Mouse (Mus musculus) hindbrain, embryonic 10.5 days (tissue): ENCODE measurements around the gene Esrra. TPM values are rescaled to one million over a fixed set of nuclear protein-coding genes. Genes with fewer than 3 reads are reported as not detected.
A peak's percentile ranks its signal among the peaks of the same experiment; 100 is the strongest.

Experiments used
- DNase-seq: peaks from one replicate; pipeline ENCODE4 v3.0.0-alpha.2; 2017; ENCODE audit warnings: low spot score
- H3K27ac ChIP-seq: fragments of 300-500 bp; sonication (generic); 2 replicates; pipeline ENCODE4 v1.5.1; 2016; ENCODE audit warnings: mild to moderate bottlenecking, moderate library complexity
- H3K27me3 ChIP-seq: fragments of 300-500 bp; sonication (generic); 2 replicates; pipeline ENCODE4 v1.6.1; 2016; ENCODE audit warnings: mild to moderate bottlenecking; ENCODE audit not compliant: poor library complexity, insufficient read depth, severe bottlenecking
- H3K36me3 ChIP-seq: fragments of 300-500 bp; sonication (generic); 2 replicates; pipeline ENCODE4 v1.6.1; 2016; ENCODE audit warnings: mild to moderate bottlenecking, moderate library complexity
- H3K4me1 ChIP-seq: fragments of 300-500 bp; sonication (generic); replicated peaks from 2 replicates; pipeline ENCODE4 v1.6.1; 2016; ENCODE audit warnings: mild to moderate bottlenecking
- H3K4me3 ChIP-seq: fragments of 300-500 bp; sonication (generic); 2 replicates; pipeline ENCODE4 v1.5.1; 2016; ENCODE audit warnings: mild to moderate bottlenecking, moderate library complexity
- H3K9me3 ChIP-seq: fragments of 300-500 bp; sonication (generic); 2 replicates; pipeline ENCODE4 v1.6.1; 2016; ENCODE audit warnings: mild to moderate bottlenecking, moderate library complexity
- WGBS: fragments of 180-500 bp; shearing (Covaris S2); methylation state at CpG from one replicate; pipeline ENCODE4 v1.1.7; 2016; 5-methylcytosine and 5-hydroxymethylcytosine counted together
- polyA plus RNA-seq: library from polyadenylated mRNA; unstranded; fragments of >200 nt; fragmentation: Nextera tagmentation; extraction: Ambion mirVana; gene quantifications from 2 replicates; pipeline ENCODE4 v1.2.1, GENCODE M21; 2016

Esrra gene
- polyA plus RNA-seq = 8.4 and 12.0 TPM in 2 replicates

- DNase-seq = peak; percentile 100
- H3K27me3 ChIP-seq = peaks cover 49% of the 10 kb centered on the region
- peaks cover 50% of the 10 kb centered on the region for H3K4me1 ChIP-seq
- H3K36me3 ChIP-seq = no peaks in the 10 kb centered on the region
- H3K27ac ChIP-seq = peak within 1 kb of the TSS; percentile 97
- 0 out of 2 replicates have a peak, but pooled peaks cover 2% of the 10 kb centered on the region for H3K9me3 ChIP-seq
- WGBS = 1% methylated on average over 66 of the region's 66 CpGs
- H3K4me3 ChIP-seq = peak within 1 kb of the TSS; percentile 81
Observed at GRCm38 (mm10) chr19:6921647-6922567, at the start of gene Esrra. Gene Esrra, minus strand, starts transcription at chr19:6921813.

DNA sequence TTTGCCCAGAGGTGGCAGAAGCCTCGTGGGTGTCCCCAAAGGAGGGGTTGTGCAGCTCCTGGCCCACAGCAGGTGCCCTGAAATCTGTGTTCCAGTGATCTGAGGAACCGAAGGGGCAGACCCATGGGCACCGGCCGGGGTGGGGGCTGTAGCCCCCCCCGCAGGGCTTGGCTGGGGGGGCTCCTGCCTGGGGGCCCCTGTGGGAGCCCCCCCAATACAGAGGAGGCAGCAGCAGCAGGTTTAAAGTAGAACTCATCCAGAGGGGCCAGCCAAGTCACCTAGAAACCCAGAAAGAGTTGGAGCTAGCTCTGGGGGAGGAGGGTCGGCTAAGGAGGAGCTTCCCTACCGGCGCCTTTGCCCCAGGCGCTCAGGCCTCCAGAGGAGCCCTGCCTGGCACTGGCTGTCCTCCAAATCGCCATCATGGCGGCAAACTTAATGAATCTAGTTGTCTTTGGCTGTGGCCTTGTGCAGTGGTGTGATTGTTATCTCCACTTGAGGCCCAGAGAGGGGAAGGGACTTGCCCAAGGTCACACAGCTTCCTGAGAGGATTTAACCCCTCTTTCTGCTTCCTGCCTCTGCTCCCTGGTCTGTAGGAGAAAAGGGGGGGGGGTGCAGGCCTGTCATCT is 49.0 kb upstream of the Esrra start:
- peaks cover 57% of the 10 kb centered on the region for H3K27me3 ChIP-seq
- peaks cover 65% of the 10 kb centered on the region for H3K4me1 ChIP-seq
- H3K27ac ChIP-seq = peak overlapping the region; percentile 86
- H3K9me3 ChIP-seq = no peaks in the 10 kb centered on the region
- no peak for DNase-seq
- peaks cover 9% of the 10 kb centered on the region for H3K36me3 ChIP-seq
- 18% methylated on average over 11 of the region's 11 CpGs for WGBS
- peak overlapping the region; percentile 65 for H3K4me3 ChIP-seq

GRCm38 (mm10) chr19:6969665-6970381 is 48.2 kb upstream of the Esrra start:
- H3K27ac ChIP-seq = peak overlapping the region; percentile 86
- peaks cover 63% of the 10 kb centered on the region for H3K4me1 ChIP-seq
- WGBS = under 1% methylated on average over 55 of the region's 55 CpGs
- peak; percentile 75 for DNase-seq
- H3K4me3 ChIP-seq = peak overlapping the region; percentile 65
- H3K9me3 ChIP-seq = no peaks in the 10 kb centered on the region
- peaks cover 17% of the 10 kb centered on the region for H3K36me3 ChIP-seq
- H3K27me3 ChIP-seq = peaks cover 57% of the 10 kb centered on the region

GRCm38 (mm10) chr19:6969291-6969664 is 47.7 kb upstream of the Esrra start:
- Histone ChIP-seq H3K27ac (peak overlapping the region; percentile 86), H3K36me3 (peaks cover 22% of the 10 kb centered on the region), H3K9me3 (no peaks in the 10 kb centered on the region), H3K27me3 (peaks cover 57% of the 10 kb centered on the region), H3K4me3 (peak overlapping the region; percentile 65), H3K4me1 (peaks cover 63% of the 10 kb centered on the region)
- DNase-seq = no peak
- WGBS = 1% methylated on average over 20 of the region's 20 CpGs

DNA sequence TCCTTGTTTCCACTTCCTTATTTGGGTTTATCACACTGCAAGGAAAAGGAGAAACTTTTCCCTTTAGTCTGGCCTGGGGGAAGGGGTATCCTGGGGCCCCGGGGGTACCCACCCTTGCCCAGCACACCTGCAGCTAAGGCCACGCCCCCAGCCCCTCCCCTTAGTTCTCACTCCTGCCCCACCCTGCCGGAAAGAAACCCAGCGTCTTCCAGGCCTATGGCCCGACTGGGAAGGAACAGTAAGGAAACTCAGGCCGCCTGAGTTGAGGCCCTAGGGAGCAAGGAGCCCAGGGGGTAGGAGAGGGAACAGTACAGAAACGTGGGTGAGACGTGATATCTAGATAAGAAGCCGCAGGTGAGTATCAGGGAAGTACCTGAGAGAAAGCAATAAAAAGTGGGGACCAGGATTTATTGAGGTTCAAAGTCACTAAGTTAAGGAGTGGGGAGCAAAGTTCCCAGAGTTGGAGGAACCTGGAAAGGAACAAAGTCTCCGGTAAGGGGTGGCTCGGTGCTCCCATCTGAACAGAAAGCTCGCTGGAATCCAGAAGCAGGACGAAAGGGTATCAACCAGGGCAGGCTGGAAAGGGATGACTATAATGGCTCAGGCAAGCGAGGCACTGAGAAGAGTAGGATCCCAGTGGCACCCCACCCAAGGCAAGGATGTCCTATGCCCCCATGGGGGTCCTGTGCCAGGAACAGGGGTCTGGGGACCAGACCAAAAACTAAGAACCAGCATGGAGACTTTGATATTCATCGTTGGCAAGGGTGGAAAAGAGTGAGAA is 47.1 kb upstream of the Esrra start:
- WGBS = 9% methylated on average over 15 of the region's 15 CpGs
- Histone ChIP-seq H3K27me3 (peaks cover 57% of the 10 kb centered on the region), H3K4me1 (peaks cover 58% of the 10 kb centered on the region), H3K4me3 (peak overlapping the region; percentile 65), H3K36me3 (peaks cover 28% of the 10 kb centered on the region), H3K27ac (peak overlapping the region; percentile 5; the same call in 1 of the 2 replicates), H3K9me3 (no peaks in the 10 kb centered on the region)
- DNase-seq = no peak

DNA sequence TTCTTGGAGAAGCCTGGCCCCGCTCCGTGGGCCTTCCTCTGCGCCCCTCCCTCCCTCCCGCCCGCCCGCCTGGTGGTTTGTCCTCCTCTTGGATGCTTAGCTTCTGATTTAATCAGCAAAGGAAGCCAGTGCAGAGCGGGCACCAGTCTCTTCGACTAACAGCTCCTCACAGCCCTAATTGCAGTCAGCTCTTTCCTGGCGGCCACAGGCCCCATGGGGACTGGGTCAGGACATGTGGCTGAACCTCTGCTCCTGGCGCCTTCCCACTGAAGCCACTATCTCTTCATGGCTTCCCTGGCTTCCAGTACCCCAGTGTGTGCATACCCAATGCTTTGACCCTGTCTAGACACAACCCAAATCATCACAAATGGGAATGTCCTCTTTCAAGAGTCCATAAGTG is 34.8 kb upstream of the Esrra start:
- Histone ChIP-seq H3K9me3 (no peaks in the 10 kb centered on the region), H3K27me3 (no peaks in the 10 kb centered on the region), H3K4me3 (0 out of 2 replicates have a peak overlapping the region, but pooled peaks have one; percentile 9), H3K4me1 (peaks cover 27% of the 10 kb centered on the region), H3K27ac (0 out of 2 replicates have a peak overlapping the region, but pooled peaks have one; percentile 35), H3K36me3 (peaks cover 65% of the 10 kb centered on the region)
- DNase-seq = no peak
- 85% methylated on average over 10 of the region's 10 CpGs for WGBS

- H3K4me3 ChIP-seq = no peak overlapping the region
- 88% methylated on average over 7 of the region's 7 CpGs for WGBS
Observed at GRCm38 (mm10) chr19:6955424-6955823, 33.8 kb upstream of the Esrra start.

DNA sequence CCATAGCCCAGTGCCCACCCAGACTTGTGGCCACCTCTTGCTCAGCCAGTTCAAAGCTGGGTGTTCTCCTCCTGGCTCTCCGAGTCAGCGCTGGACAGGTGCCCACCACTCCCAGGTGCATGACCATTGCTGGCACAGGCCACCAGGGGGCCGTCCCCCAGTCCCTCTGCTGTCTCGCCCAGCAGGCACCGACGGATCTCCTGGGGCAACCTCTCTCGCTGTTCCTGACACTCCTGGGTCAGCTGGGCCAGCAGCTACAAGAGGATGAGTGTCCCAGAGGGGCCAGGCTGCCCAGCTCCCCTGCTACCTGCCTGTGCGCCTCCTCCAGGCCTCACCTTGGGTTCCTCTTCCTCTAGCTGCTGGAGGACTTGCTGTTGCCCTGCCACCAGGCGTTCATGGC is 32.4 kb upstream of the Esrra start:
- peaks cover 39% of the 10 kb centered on the region for H3K4me1 ChIP-seq
- DNase-seq = no peak
- no peaks in the 10 kb centered on the region for H3K27me3 ChIP-seq
- H3K4me3 ChIP-seq = peak overlapping the region; percentile 0; the same call in 1 of the 2 replicates
- peak overlapping the region; percentile 25; the same call in 1 of the 2 replicates for H3K27ac ChIP-seq
- H3K36me3 ChIP-seq = peaks cover 49% of the 10 kb centered on the region
- no peaks in the 10 kb centered on the region for H3K9me3 ChIP-seq
- WGBS = 65% methylated on average over 9 of the region's 9 CpGs

More at GRCm38 (mm10) chr19:6955424-6955823, 33.8 kb upstream of the Esrra start:
- Histone ChIP-seq H3K9me3 (no peaks in the 10 kb centered on the region), H3K27ac (no peak overlapping the region), H3K27me3 (no peaks in the 10 kb centered on the region), H3K36me3 (peaks cover 63% of the 10 kb centered on the region), H3K4me1 (peaks cover 29% of the 10 kb centered on the region)
- DNase-seq = no peak

GRCm38 (mm10) chr19:6952712-6953037 is 31.1 kb upstream of the Esrra start:
- peaks cover 43% of the 10 kb centered on the region for H3K36me3 ChIP-seq
- peak overlapping the region; percentile 65 for H3K4me3 ChIP-seq
- peaks cover 39% of the 10 kb centered on the region for H3K4me1 ChIP-seq
- DNase-seq = no peak
- no peaks in the 10 kb centered on the region for H3K27me3 ChIP-seq
- no peaks in the 10 kb centered on the region for H3K9me3 ChIP-seq
- WGBS = 22% methylated on average over 3 of the region's 3 CpGs
- peak overlapping the region; percentile 97 for H3K27ac ChIP-seq

DNA sequence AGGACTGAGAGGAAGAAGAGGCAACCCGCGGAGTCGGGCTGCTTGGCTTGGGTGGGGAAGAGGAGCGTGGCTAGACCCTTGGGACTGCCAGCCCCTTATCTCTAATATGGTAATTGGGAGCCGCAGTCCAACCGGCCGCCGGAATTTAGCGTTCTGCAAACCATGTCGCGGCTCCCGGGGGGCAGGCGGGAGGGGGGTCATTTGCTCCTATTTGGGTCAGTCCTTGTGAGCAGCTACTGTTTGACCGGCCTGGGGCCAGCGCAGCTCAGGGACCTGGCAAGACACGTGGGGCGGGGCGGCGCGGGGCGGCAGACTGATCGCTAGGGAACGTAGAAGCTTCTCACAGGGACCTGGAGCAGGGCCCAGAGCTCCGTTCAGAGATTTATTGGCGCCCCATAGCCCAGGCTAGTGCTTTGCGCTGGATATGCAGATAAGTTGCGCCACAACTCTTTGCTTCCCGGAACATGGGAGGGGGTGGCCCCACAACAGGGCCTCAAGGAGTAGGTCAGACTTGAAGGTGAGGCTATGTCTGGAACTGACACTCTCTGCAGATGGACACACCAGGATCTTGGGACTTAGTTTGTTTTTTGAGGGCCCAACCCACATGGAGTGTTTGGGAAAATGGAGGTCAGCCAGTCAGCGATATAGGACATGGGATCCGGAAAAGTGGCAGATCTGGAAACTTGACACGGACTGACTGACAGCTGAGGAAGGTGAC is 30.5 kb upstream of the Esrra start:
- Histone ChIP-seq H3K9me3 (no peaks in the 10 kb centered on the region), H3K27ac (peak overlapping the region; percentile 97), H3K27me3 (no peaks in the 10 kb centered on the region), H3K4me1 (peaks cover 39% of the 10 kb centered on the region), H3K4me3 (peak overlapping the region; percentile 65), H3K36me3 (peaks cover 37% of the 10 kb centered on the region)
- WGBS = 2% methylated on average over 31 of the region's 31 CpGs
- peak; percentile 64 for DNase-seq

GRCm38 (mm10) chr19:6951381-6951968 is 29.9 kb upstream of the Esrra start:
- peak; percentile 93 for DNase-seq
- peak overlapping the region; percentile 97 for H3K27ac ChIP-seq
- no peaks in the 10 kb centered on the region for H3K27me3 ChIP-seq
- under 1% methylated on average over 35 of the region's 35 CpGs for WGBS
- H3K4me1 ChIP-seq = peaks cover 39% of the 10 kb centered on the region
- no peaks in the 10 kb centered on the region for H3K9me3 ChIP-seq
- H3K36me3 ChIP-seq = peaks cover 33% of the 10 kb centered on the region
- peak overlapping the region; percentile 65 for H3K4me3 ChIP-seq
